Mouse (Mus musculus) granulocyte monocyte progenitor cell, adult 5-6 weeks (primary cell): ENCODE data around the gene Procr. TPM values are rescaled to one million over a fixed set of nuclear protein-coding genes. Genes with fewer than 3 reads are reported as not detected.
"Not testable (repeated sequence)": the region's sequence is repeated elsewhere in the genome, so short reads cannot be mapped to it uniquely, and the experiment has no call there.

Source experiments
- ATAC-seq: replicated peaks from 2 replicates; pipeline ENCODE4 v1.8.0; 2016; ENCODE audit warnings: mild to moderate bottlenecking, moderate TSS enrichment, inconsistent platforms; ENCODE audit not compliant: poor library complexity, severe bottlenecking
- total RNA-seq, 2 experiments: library from RNA; stranded (forward) in 1 of 2; stranded (reverse) in 1 of 2; fragments of 200-712, 200-1000 nt in 1 of 2; fragments of >200 nt in 1 of 2; fragmentation: Nextera tagmentation in 1 of 2; gene quantifications; 2 replicates each; pipeline ENCODE4 v1.2.3; 2014 to 2017

Procr gene
- total RNA-seq (2014; fragmentation: Nextera tagmentation) = 0.88 and 3.3 TPM in 2 replicates
- total RNA-seq (2017) = 1.1 and 1.6 TPM in 2 replicates

GRCm38 (mm10) chr2:155751014-155751786 is at the start of gene Procr:
Gene Procr, plus strand, starts transcription at chr2:155751117.
- peak; percentile 71 for ATAC-seq

- ATAC-seq = no peak
Measured at GRCm38 (mm10) chr2:155701399-155701919, 49.5 kb upstream of the Procr start.

GRCm38 (mm10) chr2:155703630-155704029 is 47.3 kb upstream of the Procr start:
- ATAC-seq = no peak

- no peak for ATAC-seq
Measured at GRCm38 (mm10) chr2:155707251-155707650, 43.7 kb upstream of the Procr start.

GRCm38 (mm10) chr2:155710557-155710956 is 40.4 kb upstream of the Procr start:
- peak; percentile 72 for ATAC-seq

GRCm38 (mm10) chr2:155717082-155717990 is 33.6 kb upstream of the Procr start:
- no peak for ATAC-seq

- ATAC-seq = peak; percentile 31; the same call in 1 of the 2 replicates
Measured at GRCm38 (mm10) chr2:155720585-155720984, 30.3 kb upstream of the Procr start.

GRCm38 (mm10) chr2:155724036-155724435 is 26.9 kb upstream of the Procr start:
- ATAC-seq = no peak

- peak; percentile 12 for ATAC-seq
Measured at GRCm38 (mm10) chr2:155724526-155724925, 26.4 kb upstream of the Procr start.

GRCm38 (mm10) chr2:155726302-155726701 is 24.6 kb upstream of the Procr start:
- peak; percentile 69 for ATAC-seq

- ATAC-seq = no peak
Measured at GRCm38 (mm10) chr2:155727764-155728395, 23.0 kb upstream of the Procr start.

GRCm38 (mm10) chr2:155728742-155729141 is 22.2 kb upstream of the Procr start:
- ATAC-seq = no peak

GRCm38 (mm10) chr2:155729158-155729645 is 21.7 kb upstream of the Procr start, which contains the start of gene Edem2:
Gene Edem2, minus strand, starts transcription at chr2:155729475.
- ATAC-seq = peak; percentile 87

- no peak for ATAC-seq
Measured at GRCm38 (mm10) chr2:155735080-155735479, 15.8 kb upstream of the Procr start.

- not testable (repeated sequence) for ATAC-seq
Measured at GRCm38 (mm10) chr2:155735766-155736165, 15.2 kb upstream of the Procr start, which contains the start of gene Gm17581. Gene Gm17581, minus strand, starts transcription at chr2:155735866.

GRCm38 (mm10) chr2:155736936-155737335 is 14.0 kb upstream of the Procr start:
- no peak for ATAC-seq

- ATAC-seq = no peak
Measured at GRCm38 (mm10) chr2:155737803-155738202, 13.1 kb upstream of the Procr start.

GRCm38 (mm10) chr2:155742211-155742610 is 8.7 kb upstream of the Procr start:
- ATAC-seq = no peak

- ATAC-seq = peak; percentile 77
Measured at GRCm38 (mm10) chr2:155742931-155743337, 8.0 kb upstream of the Procr start.

- ATAC-seq = peak; percentile 53
Measured at GRCm38 (mm10) chr2:155743351-155743750, 7.6 kb upstream of the Procr start.
